In the genomic region with DNA sequence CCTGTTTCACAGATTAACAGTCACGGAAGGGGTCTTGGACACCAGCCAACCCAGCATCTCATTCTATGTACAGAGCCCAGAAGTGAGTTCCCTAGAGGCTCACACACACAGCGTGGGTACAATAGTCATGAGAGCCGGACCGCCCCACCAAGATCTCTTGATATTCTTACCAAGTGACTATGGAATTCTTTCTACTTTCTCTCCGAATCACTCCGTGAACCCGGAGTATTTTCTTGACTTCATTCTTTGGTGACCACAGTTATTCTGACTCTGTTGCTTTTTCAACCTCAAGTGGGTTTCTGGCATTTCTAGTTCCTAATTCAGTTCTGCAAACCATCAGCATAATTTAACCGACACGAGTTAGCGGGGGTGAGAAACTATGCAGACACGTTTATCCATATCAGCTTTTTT, we compare ENCODE assay signal across 12 mouse cellular contexts. TPM values are rescaled to one million over a fixed set of nuclear protein-coding genes. Genes with fewer than 3 reads are reported as not detected.
DNase-seq lines count a peak whose midpoint lies in the region; ATAC-seq and TF ChIP-seq lines count a peak whose summit lies in the region.
"Had no signal": no experiment of that assay in that cellular context is flagged by ENCODE, and none has a peak within 500 bp of the region (broad histone marks: within the 10 kb centered on the region; RNA-seq: fewer than 3 reads in every experiment).

No protein-coding gene starts in this region.

- 42% methylated on average over 11 of the region's 11 CpGs for WGBS in heart, adult 2 months
- 70% methylated on average over 11 of the region's 11 CpGs for WGBS in heart, embryonic 11.5 days (ENCODE audit: insufficient replicate concordance)
- WGBS in hindbrain, embryonic 11.5 days: 92% methylated on average over 11 of the region's 11 CpGs

- H3K9ac ChIP-seq in heart, adult 2 months (ENCODE audit: low read depth, low read length): no peak overlapping the region
- no peak overlapping the region for H3K9ac ChIP-seq in heart, embryonic 11.5 days (ENCODE audit: low read depth, low read length)
- no peak overlapping the region for H3K9ac ChIP-seq in MEL (ENCODE audit: control insufficient read depth, low read depth, low read length, poor library complexity, severe bottlenecking)
- no peak overlapping the region for H3K9ac ChIP-seq in hindbrain, embryonic 11.5 days (ENCODE audit: low read depth, low read length)
- H3K9ac ChIP-seq: neural tube, embryonic 13.5 days; stomach, embryonic 15.5 days had no signal

- peak; percentile 46 to 47 for DNase-seq in heart, adult 2 months
- peak; percentile 23 for DNase-seq in MEL (ENCODE audit: low read depth, low spot score)
- DNase-seq in gastrocnemius, postnatal 10 days: peak; percentile 12
- peak; percentile 9 for DNase-seq in lung, postnatal 10 days
- DNase-seq in hindbrain, embryonic 11.5 days (ENCODE audit: low spot score): no peak
- DNase-seq in adrenal gland, postnatal 14 days: no peak
- DNase-seq: cerebellum, adult 9-11 months; liver had no signal

- H3K27ac ChIP-seq in heart, adult 2 months: no peak overlapping the region
- H3K27ac ChIP-seq in heart, embryonic 11.5 days (ENCODE audit: low read depth, low read length): no peak overlapping the region
- H3K27ac ChIP-seq in MEL (ENCODE audit: control insufficient read depth, low read depth, low read length): no peak overlapping the region
- no peak overlapping the region for H3K27ac ChIP-seq in hindbrain, embryonic 11.5 days (ENCODE audit: low read depth, low read length)
- H3K27ac ChIP-seq: neural tube, embryonic 13.5 days; stomach, embryonic 15.5 days had no signal

- no peak overlapping the region for H3K4me3 ChIP-seq in heart, adult 2 months
- H3K4me3 ChIP-seq in heart, embryonic 11.5 days (ENCODE audit: low read depth, low read length): no peak overlapping the region
- no peak overlapping the region for H3K4me3 ChIP-seq in MEL (ENCODE audit: control insufficient read depth in 1 of 2, insufficient read depth in 1 of 2, low read depth in 2 of 2, low read length in 2 of 2)
- no peak overlapping the region for H3K4me3 ChIP-seq in hindbrain, embryonic 11.5 days (ENCODE audit: low read depth, low read length)
- H3K4me3 ChIP-seq: neural tube, embryonic 13.5 days; stomach, embryonic 15.5 days had no signal

- H3K79me2 ChIP-seq in heart, adult 2 months (replicated peaks; ENCODE audit: control insufficient read depth, insufficient read depth, low read length): no peaks in the 10 kb centered on the region
- H3K79me2 ChIP-seq in MEL (ENCODE audit: control insufficient read depth, insufficient read depth, low read length, poor library complexity): no peaks in the 10 kb centered on the region

- no peak for ATAC-seq in heart, embryonic 11.5 days (replicated peaks; ENCODE audit: insufficient number of reproducible peaks, low FRiP score, low TSS enrichment)
- no peak for ATAC-seq in hindbrain, embryonic 11.5 days (ENCODE audit: low FRiP score)
- ATAC-seq: inflammation-experienced regulatory T-cells, adult 6 months had no signal

- no peak for TF ChIP-seq CTCF in heart, adult 2 months (IDR thresholded peaks at IDR 0.05)
- TF ChIP-seq CTCF in MEL (IDR thresholded peaks at IDR 0.05 in 2 of 3, conservative IDR thresholded peaks at IDR 0.05 in 1 of 3; ENCODE audit: control insufficient read depth in 1 of 3, insufficient read depth in 1 of 3, low read depth in 2 of 3, low read length in 3 of 3, poor library complexity in 1 of 3, severe bottlenecking in 1 of 3): no peak

- intact Hi-C loops in heart, adult 2 months (cut with DNase I): loop anchor here (5.0 kb wide), 1 partner anchor 40 kb away; no protein-coding TSS in a partner anchor

- H3K27me3 ChIP-seq in heart, adult 2 months (ENCODE audit: control insufficient read depth, insufficient read depth, low read length): no peaks in the 10 kb centered on the region
- H3K27me3 ChIP-seq in heart, embryonic 11.5 days (ENCODE audit: control insufficient read depth, insufficient read depth, low read length): no peaks in the 10 kb centered on the region
- H3K27me3 ChIP-seq in MEL (ENCODE audit: control insufficient read depth in 1 of 2, insufficient read depth in 2 of 2, low read length in 2 of 2): no peaks in the 10 kb centered on the region
- no peaks in the 10 kb centered on the region for H3K27me3 ChIP-seq in hindbrain, embryonic 11.5 days (ENCODE audit: control insufficient read depth, insufficient read depth, low read length)
- H3K27me3 ChIP-seq: neural tube, embryonic 13.5 days; stomach, embryonic 15.5 days had no signal

- no peaks in the 10 kb centered on the region for H3K9me3 ChIP-seq in heart, embryonic 11.5 days (replicated peaks; ENCODE audit: control insufficient read depth, low read length)
- H3K9me3 ChIP-seq in MEL (replicated peaks; ENCODE audit: insufficient read depth, low read length): no peaks in the 10 kb centered on the region
- H3K9me3 ChIP-seq in hindbrain, embryonic 11.5 days (ENCODE audit: control insufficient read depth, low read length): no peaks in the 10 kb centered on the region
- H3K9me3 ChIP-seq: neural tube, embryonic 13.5 days; stomach, embryonic 15.5 days had no signal

- H3K36me3 ChIP-seq in heart, adult 2 months (ENCODE audit: control insufficient read depth, insufficient read depth, low read length): no peaks in the 10 kb centered on the region
- no peaks in the 10 kb centered on the region for H3K36me3 ChIP-seq in heart, embryonic 11.5 days (ENCODE audit: control insufficient read depth, insufficient read depth, low read length)
- peaks cover 0 to 9% of the 10 kb centered on the region in 2 experiments; a peak in 2 of 4 replicates for H3K36me3 ChIP-seq in MEL (ENCODE audit: control insufficient read depth in 1 of 2, insufficient read depth in 2 of 2, low read length in 2 of 2)
- H3K36me3 ChIP-seq in hindbrain, embryonic 11.5 days (ENCODE audit: control insufficient read depth, insufficient read depth, low read length): no peaks in the 10 kb centered on the region
- H3K36me3 ChIP-seq: neural tube, embryonic 13.5 days; stomach, embryonic 15.5 days had no signal

- TF ChIP-seq POLR2A in heart, adult 2 months (IDR thresholded peaks at IDR 0.05; ENCODE audit: insufficient read depth, low read depth, low read length): no peak
- no peak for TF ChIP-seq POLR2A in MEL (IDR thresholded peaks at IDR 0.05; ENCODE audit: control insufficient read depth in 1 of 2, insufficient read depth in 1 of 2, low read depth in 1 of 2, low read length in 2 of 2, poor library complexity in 1 of 2)

- TF ChIP-seq RAD21 in MEL (IDR thresholded peaks at IDR 0.05; ENCODE audit: low read depth, low read length): no peak

- H3K4me2 ChIP-seq in heart, embryonic 11.5 days: no peak overlapping the region
- H3K4me2 ChIP-seq in hindbrain, embryonic 11.5 days (replicated peaks; ENCODE audit: low read depth, low read length): no peak overlapping the region
- H3K4me2 ChIP-seq: neural tube, embryonic 13.5 days; stomach, embryonic 15.5 days had no signal

- no peak for TF ChIP-seq EP300 in heart, adult 2 months (IDR thresholded peaks at IDR 0.05; ENCODE audit: insufficient read depth, low read depth, low read length)
- TF ChIP-seq EP300 in MEL (IDR thresholded peaks at IDR 0.05; ENCODE audit: low read depth in 1 of 2, low read length in 2 of 2): no peak

- H3K4me1 ChIP-seq in heart, adult 2 months (ENCODE audit: control insufficient read depth, insufficient read depth, low read length): peaks cover 4% of the 10 kb centered on the region
- no peaks in the 10 kb centered on the region for H3K4me1 ChIP-seq in heart, embryonic 11.5 days (ENCODE audit: control insufficient read depth, insufficient read depth, low read length)
- H3K4me1 ChIP-seq in MEL (ENCODE audit: control insufficient read depth in 1 of 2, insufficient read depth in 2 of 2, low read length in 2 of 2): no peaks in the 10 kb centered on the region; a peak in 1 of 4 replicates
- no peaks in the 10 kb centered on the region for H3K4me1 ChIP-seq in hindbrain, embryonic 11.5 days (replicated peaks; ENCODE audit: control insufficient read depth, insufficient read depth, low read length)

TF ChIP-seq in MEL, 35 proteins besides CTCF, POLR2A, EP300 and RAD21:
- TF ChIP-seq MYB (IDR thresholded peaks at IDR 0.05; ENCODE audit: low read depth, low read length) (no peak), POLR2AphosphoS5 (IDR thresholded peaks at IDR 0.05; ENCODE audit: borderline replicate concordance, low read depth, low read length) (no peak), MEF2A (IDR thresholded peaks at IDR 0.05; ENCODE audit: extremely low read depth, insufficient replicate concordance, low read depth, low read length, poor library complexity, severe bottlenecking) (no peak), E2F4 (IDR thresholded peaks at IDR 0.05; ENCODE audit: borderline replicate concordance, low read depth, low read length) (no peak), TBP (IDR thresholded peaks at IDR 0.05; ENCODE audit: low read depth, low read length) (no peak), USF2 (IDR thresholded peaks at IDR 0.05; ENCODE audit: borderline replicate concordance in 1 of 2, insufficient read depth in 1 of 2, low read depth in 1 of 2, low read length in 2 of 2) (no peak), BHLHE40 (IDR thresholded peaks at IDR 0.05; ENCODE audit: borderline replicate concordance, low read depth, low read length) (no peak), MXI1 (IDR thresholded peaks at IDR 0.05; ENCODE audit: low read depth, low read length) (no peak), MAFK (IDR thresholded peaks at IDR 0.05; ENCODE audit: borderline replicate concordance, low read depth, low read length) (no peak), JUND (IDR thresholded peaks at IDR 0.05; ENCODE audit: low read depth, low read length) (no peak), ZC3H11A (IDR thresholded peaks at IDR 0.05; ENCODE audit: low read depth, low read length) (no peak), ELF1 (IDR thresholded peaks at IDR 0.05; ENCODE audit: low read depth, low read length) (no peak), MAZ (IDR thresholded peaks at IDR 0.05; ENCODE audit: low read depth, low read length) (no peak), TCF12 (IDR thresholded peaks at IDR 0.05; ENCODE audit: low read depth, low read length) (no peak), UBTF (IDR thresholded peaks at IDR 0.05; ENCODE audit: borderline replicate concordance, insufficient read depth, low read depth, low read length) (no peak), CHD2 (IDR thresholded peaks at IDR 0.05; ENCODE audit: low read length) (no peak)

RNA-seq across cellular contexts. Expression of a gene that starts 43.9 kb away (rescaled TPM):
- 10 to 100 TPM; 11.6 to 11.7 TPM for total RNA-seq in heart, adult 2 months (2021)
- 12.4 and 15.7 TPM in 2 replicates for polyA plus RNA-seq in heart, adult 2 months (2012; rRNA removed)
- polyA plus RNA-seq in heart, embryonic 11.5 days (2014; fragmentation: Nextera tagmentation; extraction: Ambion mirVana): 0.69 and 1.3 TPM in 2 replicates
- total RNA-seq in MEL (2012; rRNA removed): 0.08 TPM in 1 of 2 replicates, not detected in the other
- polyA plus RNA-seq in MEL (2012; ENCODE audit: insufficient read depth in 1 of 2, insufficient read length in 2 of 2, low read depth in 1 of 2, low replicate concordance in 2 of 2, missing spikeins in 1 of 2): under 1 TPM in 1 of 2 experiments, not detected in 1; 0.15 TPM
- 1 to 10 TPM; 4.8 to 5.0 TPM for total RNA-seq in gastrocnemius, postnatal 10 days (2021)
- polyA plus RNA-seq in hindbrain, embryonic 11.5 days (2014; fragmentation: Nextera tagmentation; extraction: Ambion mirVana): 0.08 and 0.37 TPM in 2 replicates
- total RNA-seq in adrenal gland, postnatal 14 days (2021): 129 and 133 TPM in 2 replicates

Comparison
In these comparisons a context has a peak if more than half of its experiments do, and no peak if none do; other contexts are left out.
1. DNase-seq: peak in heart, adult 2 months (2 of 2), MEL (single experiment), gastrocnemius, postnatal 10 days (single experiment) and lung, postnatal 10 days (single experiment); none in hindbrain, embryonic 11.5 days (single experiment) and adrenal gland, postnatal 14 days (single experiment).
2. RNA of a gene that starts 43.9 kb away (total RNA-seq): 129 to 133 TPM in adrenal gland, postnatal 14 days; 11.6 to 11.7 TPM in heart, adult 2 months, 4.8 to 5.0 TPM in gastrocnemius, postnatal 10 days and 0.08 TPM in MEL; every median in the first group is over 10 times any median in the second.